Mouse (Mus musculus): ENCODE results near the gene Manf. TPM values are rescaled to one million over a fixed set of nuclear protein-coding genes. Genes with fewer than 3 reads are reported as not detected.

Gene Manf
- polyA plus RNA-seq, 1 experiment from 2014 or later = 171 TPM

GRCm38 (mm10) chr9:106881071-106881755 is 10.6 kb downstream of the Manf start:
- H3K4me1 ChIP-seq (ENCODE audit: insufficient read depth, low read depth, low read length) = peaks cover 24% of the 10 kb centered on the region

GRCm38 (mm10) chr9:106879471-106879870 is 12.3 kb downstream of the Manf start:
- peaks cover 12% of the 10 kb centered on the region for H3K36me3 ChIP-seq (ENCODE audit: insufficient read depth, low read length)
- no peaks in the 10 kb centered on the region for H3K27me3 ChIP-seq (replicated peaks; ENCODE audit: insufficient read depth, low read length)
- no peaks in the 10 kb centered on the region for H3K9me3 ChIP-seq (ENCODE audit: low read length)
- no peak overlapping the region for H3K4me3 ChIP-seq (ENCODE audit: low read depth, low read length)
- 64% methylated on average over 4 of the region's 4 CpGs for WGBS
- peaks cover 9% of the 10 kb centered on the region for H3K4me1 ChIP-seq (ENCODE audit: insufficient read depth, low read depth, low read length)
- TF ChIP-seq EP300 (IDR thresholded peaks at IDR 0.05) = no peak
- no peak for TF ChIP-seq CTCF (IDR thresholded peaks at IDR 0.05)
- no peak overlapping the region for H3K27ac ChIP-seq (ENCODE audit: low read length)
- no peak overlapping the region for H3K4me2 ChIP-seq (replicated peaks; ENCODE audit: low read depth, low read length)
- no peak for DNase-seq (ENCODE audit: low spot score)
- no peak overlapping the region for H3K9ac ChIP-seq (replicated peaks; ENCODE audit: low read depth)
- ATAC-seq = no peak

More at GRCm38 (mm10) chr9:106881071-106881755, 10.6 kb downstream of the Manf start:
- WGBS = 62% methylated on average over 4 of the region's 4 CpGs
- Histone ChIP-seq H3K27me3 (replicated peaks; ENCODE audit: insufficient read depth, low read length) (no peaks in the 10 kb centered on the region), H3K27ac (ENCODE audit: low read length) (no peak overlapping the region), H3K9ac (replicated peaks; ENCODE audit: low read depth) (no peak overlapping the region), H3K4me3 (ENCODE audit: low read depth, low read length) (no peak overlapping the region), H3K36me3 (ENCODE audit: insufficient read depth, low read length) (peaks cover 6% of the 10 kb centered on the region), H3K4me2 (replicated peaks; ENCODE audit: low read depth, low read length) (no peak overlapping the region), H3K9me3 (ENCODE audit: low read length) (no peaks in the 10 kb centered on the region)
- DNase-seq (ENCODE audit: low spot score) (no peak), ATAC-seq (no peak)
- TF ChIP-seq CTCF (IDR thresholded peaks at IDR 0.05) (peak; percentile 11; the same call in 1 of the 2 replicates), EP300 (IDR thresholded peaks at IDR 0.05) (no peak)

GRCm38 (mm10) chr9:106876666-106877065 is 15.1 kb downstream of the Manf start:
- TF ChIP-seq EP300 (IDR thresholded peaks at IDR 0.05) (no peak), CTCF (IDR thresholded peaks at IDR 0.05) (no peak)
- no peaks in the 10 kb centered on the region for H3K9me3 ChIP-seq (ENCODE audit: low read length)
- 89% methylated on average over 3 of the region's 3 CpGs for WGBS
- no peak overlapping the region for H3K9ac ChIP-seq (replicated peaks; ENCODE audit: low read depth)
- no peak overlapping the region for H3K4me2 ChIP-seq (replicated peaks; ENCODE audit: low read depth, low read length)
- no peak overlapping the region for H3K4me3 ChIP-seq (ENCODE audit: low read depth, low read length)
- H3K36me3 ChIP-seq (ENCODE audit: insufficient read depth, low read length) = peaks cover 13% of the 10 kb centered on the region; the same call in 1 of the 2 replicates
- no peak for ATAC-seq
- no peak for DNase-seq (ENCODE audit: low spot score)
- no peaks in the 10 kb centered on the region for H3K4me1 ChIP-seq (ENCODE audit: insufficient read depth, low read depth, low read length)
- H3K27ac ChIP-seq (ENCODE audit: low read length) = no peak overlapping the region
- H3K27me3 ChIP-seq (replicated peaks; ENCODE audit: insufficient read depth, low read length) = no peaks in the 10 kb centered on the region

GRCm38 (mm10) chr9:106874216-106874615 is 17.6 kb downstream of the Manf start:
- H3K36me3 ChIP-seq (ENCODE audit: insufficient read depth, low read length) = peaks cover 13% of the 10 kb centered on the region; the same call in 1 of the 2 replicates
- TF ChIP-seq EP300 (IDR thresholded peaks at IDR 0.05) (no peak), CTCF (IDR thresholded peaks at IDR 0.05) (no peak)

GRCm38 (mm10) chr9:106858036-106858435 is 33.7 kb downstream of the Manf start:
- ATAC-seq (no peak), DNase-seq (ENCODE audit: low spot score) (no peak)
- no peaks in the 10 kb centered on the region for H3K27me3 ChIP-seq (replicated peaks; ENCODE audit: insufficient read depth, low read length)
- H3K9ac ChIP-seq (replicated peaks; ENCODE audit: low read depth) = no peak overlapping the region
- TF ChIP-seq EP300 (IDR thresholded peaks at IDR 0.05) = no peak
- no peak for TF ChIP-seq CTCF (IDR thresholded peaks at IDR 0.05)
- WGBS = 87% methylated on average over 11 of the region's 11 CpGs
- H3K9me3 ChIP-seq (ENCODE audit: low read length) = no peaks in the 10 kb centered on the region
- no peak overlapping the region for H3K4me3 ChIP-seq (ENCODE audit: low read depth, low read length)
- H3K4me2 ChIP-seq (replicated peaks; ENCODE audit: low read depth, low read length) = no peak overlapping the region
- H3K27ac ChIP-seq (ENCODE audit: low read length) = no peak overlapping the region
- H3K36me3 ChIP-seq (ENCODE audit: insufficient read depth, low read length) = peaks cover 29% of the 10 kb centered on the region
- H3K4me1 ChIP-seq (ENCODE audit: insufficient read depth, low read depth, low read length) = no peaks in the 10 kb centered on the region

More at GRCm38 (mm10) chr9:106874216-106874615, 17.6 kb downstream of the Manf start:
- no peak overlapping the region for H3K4me3 ChIP-seq (ENCODE audit: low read depth, low read length)
- no peaks in the 10 kb centered on the region for H3K9me3 ChIP-seq (ENCODE audit: low read length)
- H3K9ac ChIP-seq (replicated peaks; ENCODE audit: low read depth) = no peak overlapping the region
- no peak overlapping the region for H3K4me2 ChIP-seq (replicated peaks; ENCODE audit: low read depth, low read length)
- 78% methylated on average over 5 of the region's 5 CpGs for WGBS
- DNase-seq (ENCODE audit: low spot score) = no peak
- H3K27ac ChIP-seq (ENCODE audit: low read length) = no peak overlapping the region
- ATAC-seq = no peak
- no peaks in the 10 kb centered on the region for H3K27me3 ChIP-seq (replicated peaks; ENCODE audit: insufficient read depth, low read length)
- H3K4me1 ChIP-seq (ENCODE audit: insufficient read depth, low read depth, low read length) = no peaks in the 10 kb centered on the region

GRCm38 (mm10) chr9:106856664-106857063 is 35.1 kb downstream of the Manf start:
- no peaks in the 10 kb centered on the region for H3K9me3 ChIP-seq (ENCODE audit: low read length)
- H3K4me2 ChIP-seq (replicated peaks; ENCODE audit: low read depth, low read length) = no peak overlapping the region
- H3K27ac ChIP-seq (ENCODE audit: low read length) = no peak overlapping the region
- DNase-seq (ENCODE audit: low spot score) = no peak
- no peaks in the 10 kb centered on the region for H3K27me3 ChIP-seq (replicated peaks; ENCODE audit: insufficient read depth, low read length)
- H3K4me1 ChIP-seq (ENCODE audit: insufficient read depth, low read depth, low read length) = no peaks in the 10 kb centered on the region
- WGBS = 71% methylated on average over 3 of the region's 3 CpGs
- ATAC-seq = no peak
- no peak overlapping the region for H3K9ac ChIP-seq (replicated peaks; ENCODE audit: low read depth)
- TF ChIP-seq CTCF (IDR thresholded peaks at IDR 0.05) = no peak
- TF ChIP-seq EP300 (IDR thresholded peaks at IDR 0.05) = no peak
- no peak overlapping the region for H3K4me3 ChIP-seq (ENCODE audit: low read depth, low read length)
- peaks cover 29% of the 10 kb centered on the region for H3K36me3 ChIP-seq (ENCODE audit: insufficient read depth, low read length)
